Mouse (Mus musculus): ENCODE data around the gene Pde4d. TPM values are rescaled to one million over a fixed set of nuclear protein-coding genes. Genes with fewer than 3 reads are reported as not detected.

Pde4d gene
- total and polyA plus RNA-seq, 2 experiments from 2014 or later = 19.0 to 103 TPM

- H3K9me3 ChIP-seq (ENCODE audit: low read length) = no peaks in the 10 kb centered on the region
- no peak for TF ChIP-seq CTCF (IDR thresholded peaks at IDR 0.05)
- H3K9ac ChIP-seq (replicated peaks; ENCODE audit: low read length, poor library complexity, severe bottlenecking) = no peak overlapping the region
- H3K4me1 ChIP-seq (ENCODE audit: insufficient read depth, low read length) = no peaks in the 10 kb centered on the region
- no peak for DNase-seq (ENCODE audit: low spot score)
- no peak for ATAC-seq (ENCODE audit: low FRiP score)
- 92% methylated on average over 6 of the region's 6 CpGs for WGBS
- no peak overlapping the region for H3K27ac ChIP-seq (ENCODE audit: low read depth, low read length)
- H3K4me2 ChIP-seq (ENCODE audit: low read depth, low read length, poor library complexity, severe bottlenecking) = no peak overlapping the region
- no peaks in the 10 kb centered on the region for H3K27me3 ChIP-seq (ENCODE audit: insufficient read depth, low read length)
- H3K4me3 ChIP-seq (ENCODE audit: low read depth, low read length) = no peak overlapping the region
- H3K36me3 ChIP-seq (ENCODE audit: insufficient read depth, low read length) = no peaks in the 10 kb centered on the region
Observed at GRCm38 (mm10) chr13:109348316-109348715, 898.6 kb downstream of the Pde4d start.

GRCm38 (mm10) chr13:109350100-109350499, 900.4 kb downstream of the Pde4d start:
- DNase-seq (ENCODE audit: low spot score) = peak; percentile 47
- Histone ChIP-seq H3K27me3 (ENCODE audit: insufficient read depth, low read length) (no peaks in the 10 kb centered on the region), H3K4me3 (ENCODE audit: low read depth, low read length) (no peak overlapping the region), H3K9ac (replicated peaks; ENCODE audit: low read length, poor library complexity, severe bottlenecking) (no peak overlapping the region), H3K36me3 (ENCODE audit: insufficient read depth, low read length) (no peaks in the 10 kb centered on the region), H3K27ac (ENCODE audit: low read depth, low read length) (0 out of 2 replicates have a peak overlapping the region, but pooled peaks have one; percentile 18), H3K4me2 (ENCODE audit: low read depth, low read length, poor library complexity, severe bottlenecking) (no peak overlapping the region), H3K9me3 (ENCODE audit: low read length) (no peaks in the 10 kb centered on the region), H3K4me1 (ENCODE audit: insufficient read depth, low read length) (no peaks in the 10 kb centered on the region)
- 0 out of 2 replicates have a peak, but pooled peaks have one; percentile 49 for ATAC-seq (ENCODE audit: low FRiP score)
- TF ChIP-seq CTCF (IDR thresholded peaks at IDR 0.05) = no peak
- WGBS = 25% methylated on average over 7 of the region's 7 CpGs

GRCm38 (mm10) chr13:109354017-109354416, 904.3 kb downstream of the Pde4d start:
- H3K9ac ChIP-seq (replicated peaks; ENCODE audit: low read length, poor library complexity, severe bottlenecking) = no peak overlapping the region
- no peaks in the 10 kb centered on the region for H3K36me3 ChIP-seq (ENCODE audit: insufficient read depth, low read length)
- H3K9me3 ChIP-seq (ENCODE audit: low read length) = no peaks in the 10 kb centered on the region
- H3K27ac ChIP-seq (ENCODE audit: low read depth, low read length) = no peak overlapping the region
- TF ChIP-seq CTCF (IDR thresholded peaks at IDR 0.05) = no peak
- H3K4me1 ChIP-seq (ENCODE audit: insufficient read depth, low read length) = no peaks in the 10 kb centered on the region
- H3K27me3 ChIP-seq (ENCODE audit: insufficient read depth, low read length) = no peaks in the 10 kb centered on the region
- no peak for DNase-seq (ENCODE audit: low spot score)
- H3K4me3 ChIP-seq (ENCODE audit: low read depth, low read length) = no peak overlapping the region
- no peak for ATAC-seq (ENCODE audit: low FRiP score)
- no peak overlapping the region for H3K4me2 ChIP-seq (ENCODE audit: low read depth, low read length, poor library complexity, severe bottlenecking)
- WGBS = 75% methylated on average over 7 of the region's 7 CpGs

- DNase-seq (ENCODE audit: low spot score) = peak; percentile 30
- H3K27me3 ChIP-seq (ENCODE audit: insufficient read depth, low read length) = no peaks in the 10 kb centered on the region
- H3K4me3 ChIP-seq (ENCODE audit: low read depth, low read length) = no peak overlapping the region
- 84% methylated on average over 7 of the region's 7 CpGs for WGBS
- H3K4me1 ChIP-seq (ENCODE audit: insufficient read depth, low read length) = no peaks in the 10 kb centered on the region
- H3K9ac ChIP-seq (replicated peaks; ENCODE audit: low read length, poor library complexity, severe bottlenecking) = no peak overlapping the region
- no peak for ATAC-seq (ENCODE audit: low FRiP score)
- no peaks in the 10 kb centered on the region for H3K36me3 ChIP-seq (ENCODE audit: insufficient read depth, low read length)
- no peak overlapping the region for H3K4me2 ChIP-seq (ENCODE audit: low read depth, low read length, poor library complexity, severe bottlenecking)
- TF ChIP-seq CTCF (IDR thresholded peaks at IDR 0.05) = peak; percentile 68
- H3K27ac ChIP-seq (ENCODE audit: low read depth, low read length) = no peak overlapping the region
- no peaks in the 10 kb centered on the region for H3K9me3 ChIP-seq (ENCODE audit: low read length)
Observed at GRCm38 (mm10) chr13:109356252-109356651, 906.5 kb downstream of the Pde4d start.

GRCm38 (mm10) chr13:109359994-109360393, 910.2 kb downstream of the Pde4d start:
- ATAC-seq (ENCODE audit: low FRiP score) = no peak
- Histone ChIP-seq H3K4me2 (ENCODE audit: low read depth, low read length, poor library complexity, severe bottlenecking) (no peak overlapping the region), H3K4me3 (ENCODE audit: low read depth, low read length) (no peak overlapping the region), H3K36me3 (ENCODE audit: insufficient read depth, low read length) (no peaks in the 10 kb centered on the region), H3K27ac (ENCODE audit: low read depth, low read length) (no peak overlapping the region), H3K9me3 (ENCODE audit: low read length) (no peaks in the 10 kb centered on the region), H3K4me1 (ENCODE audit: insufficient read depth, low read length) (no peaks in the 10 kb centered on the region), H3K9ac (replicated peaks; ENCODE audit: low read length, poor library complexity, severe bottlenecking) (no peak overlapping the region), H3K27me3 (ENCODE audit: insufficient read depth, low read length) (no peaks in the 10 kb centered on the region)
- TF ChIP-seq CTCF (IDR thresholded peaks at IDR 0.05) = no peak
- 98% methylated on average over 2 of the region's 2 CpGs for WGBS
- no peak for DNase-seq (ENCODE audit: low spot score)

GRCm38 (mm10) chr13:109362340-109362739, 912.6 kb downstream of the Pde4d start:
- Histone ChIP-seq H3K4me2 (ENCODE audit: low read depth, low read length, poor library complexity, severe bottlenecking) (no peak overlapping the region), H3K36me3 (ENCODE audit: insufficient read depth, low read length) (no peaks in the 10 kb centered on the region), H3K27ac (ENCODE audit: low read depth, low read length) (no peak overlapping the region), H3K27me3 (ENCODE audit: insufficient read depth, low read length) (no peaks in the 10 kb centered on the region), H3K9ac (replicated peaks; ENCODE audit: low read length, poor library complexity, severe bottlenecking) (no peak overlapping the region), H3K9me3 (ENCODE audit: low read length) (no peaks in the 10 kb centered on the region), H3K4me3 (ENCODE audit: low read depth, low read length) (no peak overlapping the region), H3K4me1 (ENCODE audit: insufficient read depth, low read length) (no peaks in the 10 kb centered on the region)
- TF ChIP-seq CTCF (IDR thresholded peaks at IDR 0.05) = no peak
- 77% methylated on average over 6 of the region's 6 CpGs for WGBS
- ATAC-seq (ENCODE audit: low FRiP score) (no peak), DNase-seq (ENCODE audit: low spot score) (peak; percentile 55)
